Comparison of ENCODE assay signal across 17 mouse cellular contexts in genomic region chr2:139601543-139602194, GRCm38 (mm10).
DNase-seq lines count a peak whose midpoint lies in the region; ATAC-seq lines count a peak whose summit lies in the region.
"Had no signal": no experiment of that assay in that cellular context is flagged by ENCODE, and none has a peak within 500 bp of the region (broad histone marks: within the 10 kb centered on the region; RNA-seq: fewer than 3 reads in every experiment).

No protein-coding gene starts in this region.

- H3K4me2 ChIP-seq in hindbrain, embryonic 12.5 days (replicated peaks) = no peak overlapping the region
- H3K4me2 ChIP-seq in hindbrain, embryonic 11.5 days (replicated peaks; ENCODE audit: low read depth, low read length) = no peak overlapping the region
- H3K4me2 ChIP-seq in midbrain, embryonic 12.5 days (replicated peaks) = no peak overlapping the region
- H3K4me2 ChIP-seq in midbrain, embryonic 15.5 days = no peak overlapping the region
- no peak overlapping the region for H3K4me2 ChIP-seq in hindbrain, embryonic 16.5 days (ENCODE audit: low read length)
- no peak overlapping the region for H3K4me2 ChIP-seq in neural tube, embryonic 15.5 days
- H3K4me2 ChIP-seq: heart, embryonic 13.5 days had no signal

- no peaks in the 10 kb centered on the region for H3K36me3 ChIP-seq in hindbrain, embryonic 12.5 days
- H3K36me3 ChIP-seq in hindbrain, embryonic 11.5 days (ENCODE audit: control insufficient read depth, insufficient read depth, low read length) = no peaks in the 10 kb centered on the region
- no peaks in the 10 kb centered on the region for H3K36me3 ChIP-seq in midbrain, embryonic 12.5 days
- H3K36me3 ChIP-seq in midbrain, embryonic 15.5 days (replicated peaks) = no peaks in the 10 kb centered on the region
- no peaks in the 10 kb centered on the region for H3K36me3 ChIP-seq in hindbrain, embryonic 16.5 days (ENCODE audit: control insufficient read depth, insufficient read depth, low read length)
- H3K36me3 ChIP-seq in neural tube, embryonic 15.5 days = no peaks in the 10 kb centered on the region
- H3K36me3 ChIP-seq: embryonic facial prominence, embryonic 10.5 days; heart, embryonic 13.5 days had no signal

- ATAC-seq in hindbrain, embryonic 12.5 days (ENCODE audit: low FRiP score) = 0 out of 2 replicates have a peak, but pooled peaks have one; percentile 29
- no peak for ATAC-seq in hindbrain, embryonic 11.5 days (ENCODE audit: low FRiP score)
- ATAC-seq in midbrain, embryonic 12.5 days (ENCODE audit: low FRiP score, low read depth) = 0 out of 2 replicates have a peak, but pooled peaks have one; percentile 19
- ATAC-seq in midbrain, embryonic 15.5 days (replicated peaks) = no peak
- ATAC-seq in hindbrain, embryonic 16.5 days = peak; percentile 50; the same call in 1 of the 2 replicates
- ATAC-seq in neural tube, embryonic 15.5 days (ENCODE audit: low FRiP score) = peak; percentile 61; the same call in 1 of the 2 replicates

- H3K9ac ChIP-seq in hindbrain, embryonic 12.5 days = no peak overlapping the region
- H3K9ac ChIP-seq in hindbrain, embryonic 11.5 days (ENCODE audit: low read depth, low read length) = no peak overlapping the region
- no peak overlapping the region for H3K9ac ChIP-seq in midbrain, embryonic 12.5 days (replicated peaks)
- no peak overlapping the region for H3K9ac ChIP-seq in midbrain, embryonic 15.5 days
- no peak overlapping the region for H3K9ac ChIP-seq in hindbrain, embryonic 16.5 days (ENCODE audit: low read depth, low read length)
- H3K9ac ChIP-seq in neural tube, embryonic 15.5 days (replicated peaks) = no peak overlapping the region
- H3K9ac ChIP-seq: heart, embryonic 13.5 days had no signal

- no peak overlapping the region for H3K4me3 ChIP-seq in hindbrain, embryonic 12.5 days
- H3K4me3 ChIP-seq in hindbrain, embryonic 11.5 days (ENCODE audit: low read depth, low read length) = no peak overlapping the region
- H3K4me3 ChIP-seq in midbrain, embryonic 12.5 days = no peak overlapping the region
- H3K4me3 ChIP-seq in midbrain, embryonic 15.5 days = no peak overlapping the region
- no peak overlapping the region for H3K4me3 ChIP-seq in hindbrain, embryonic 16.5 days (ENCODE audit: low read length)
- H3K4me3 ChIP-seq in neural tube, embryonic 15.5 days (replicated peaks) = no peak overlapping the region
- H3K4me3 ChIP-seq: embryonic facial prominence, embryonic 10.5 days; heart, embryonic 13.5 days; left cerebral cortex, adult 2 months; myocyte had no signal

- H3K9me3 ChIP-seq in hindbrain, embryonic 12.5 days (replicated peaks) = no peaks in the 10 kb centered on the region
- no peaks in the 10 kb centered on the region for H3K9me3 ChIP-seq in hindbrain, embryonic 11.5 days (ENCODE audit: control insufficient read depth, low read length)
- H3K9me3 ChIP-seq in midbrain, embryonic 12.5 days = no peaks in the 10 kb centered on the region
- no peaks in the 10 kb centered on the region for H3K9me3 ChIP-seq in midbrain, embryonic 15.5 days
- H3K9me3 ChIP-seq in hindbrain, embryonic 16.5 days (ENCODE audit: control insufficient read depth, low read length) = no peaks in the 10 kb centered on the region
- H3K9me3 ChIP-seq in neural tube, embryonic 15.5 days (replicated peaks) = no peaks in the 10 kb centered on the region
- H3K9me3 ChIP-seq: embryonic facial prominence, embryonic 10.5 days; heart, embryonic 13.5 days had no signal

- H3K4me1 ChIP-seq in hindbrain, embryonic 12.5 days = 0 out of 2 replicates have a peak, but pooled peaks cover 4% of the 10 kb centered on the region
- H3K4me1 ChIP-seq in hindbrain, embryonic 11.5 days (replicated peaks; ENCODE audit: control insufficient read depth, insufficient read depth, low read length) = no peaks in the 10 kb centered on the region
- no peaks in the 10 kb centered on the region for H3K4me1 ChIP-seq in midbrain, embryonic 12.5 days
- no peaks in the 10 kb centered on the region for H3K4me1 ChIP-seq in midbrain, embryonic 15.5 days
- H3K4me1 ChIP-seq in hindbrain, embryonic 16.5 days (ENCODE audit: control insufficient read depth, insufficient read depth, low read depth, low read length) = no peaks in the 10 kb centered on the region
- H3K4me1 ChIP-seq in neural tube, embryonic 15.5 days = no peaks in the 10 kb centered on the region
- H3K4me1 ChIP-seq: embryonic facial prominence, embryonic 10.5 days had no signal

- WGBS in hindbrain, embryonic 12.5 days = 23% methylated on average over 7 of the region's 7 CpGs
- 20% methylated on average over 7 of the region's 7 CpGs for WGBS in hindbrain, embryonic 11.5 days
- WGBS in midbrain, embryonic 12.5 days = 15% methylated on average over 7 of the region's 7 CpGs
- 14% methylated on average over 7 of the region's 7 CpGs for WGBS in midbrain, embryonic 15.5 days
- WGBS in hindbrain, embryonic 16.5 days = 11% methylated on average over 7 of the region's 7 CpGs
- 9% methylated on average over 7 of the region's 7 CpGs for WGBS in neural tube, embryonic 15.5 days

- no peaks in the 10 kb centered on the region for H3K27me3 ChIP-seq in hindbrain, embryonic 12.5 days
- no peaks in the 10 kb centered on the region for H3K27me3 ChIP-seq in hindbrain, embryonic 11.5 days (ENCODE audit: control insufficient read depth, insufficient read depth, low read length)
- H3K27me3 ChIP-seq in midbrain, embryonic 12.5 days = no peaks in the 10 kb centered on the region
- H3K27me3 ChIP-seq in midbrain, embryonic 15.5 days (replicated peaks) = no peaks in the 10 kb centered on the region
- no peaks in the 10 kb centered on the region for H3K27me3 ChIP-seq in hindbrain, embryonic 16.5 days (replicated peaks; ENCODE audit: control insufficient read depth, insufficient read depth, low read length)
- H3K27me3 ChIP-seq in neural tube, embryonic 15.5 days (replicated peaks) = no peaks in the 10 kb centered on the region; the same call in 1 of the 2 replicates
- H3K27me3 ChIP-seq: heart, embryonic 13.5 days had no signal

- no peak overlapping the region for H3K27ac ChIP-seq in hindbrain, embryonic 12.5 days
- H3K27ac ChIP-seq in hindbrain, embryonic 11.5 days (ENCODE audit: low read depth, low read length) = no peak overlapping the region
- no peak overlapping the region for H3K27ac ChIP-seq in midbrain, embryonic 12.5 days (replicated peaks)
- H3K27ac ChIP-seq in midbrain, embryonic 15.5 days = no peak overlapping the region
- H3K27ac ChIP-seq in hindbrain, embryonic 16.5 days (ENCODE audit: low read depth, low read length) = no peak overlapping the region
- no peak overlapping the region for H3K27ac ChIP-seq in neural tube, embryonic 15.5 days (replicated peaks)
- H3K27ac ChIP-seq: embryonic facial prominence, embryonic 10.5 days; heart, embryonic 13.5 days; left cerebral cortex, adult 2 months had no signal

- DNase-seq in hindbrain, embryonic 11.5 days (ENCODE audit: low spot score) = no peak
- DNase-seq in ovary, postnatal 10 days (ENCODE audit: low spot score) = no peak
- DNase-seq in layer of hippocampus, postnatal 25 days (ENCODE audit: extremely low spot score in 1 of 2, low spot score in 1 of 2) = no peak
- DNase-seq: cerebellum, adult 9-10 months; kidney, adult 9 months; left cerebral cortex, postnatal 4 days; lung, adult 18-20 months; thymus, postnatal 25 days had no signal

Comparison
In these comparisons a context has a peak if more than half of its experiments do, and no peak if none do; other contexts are left out.
1. ATAC-seq: peak in hindbrain, embryonic 12.5 days (single experiment), midbrain, embryonic 12.5 days (single experiment), hindbrain, embryonic 16.5 days (single experiment) and neural tube, embryonic 15.5 days (single experiment); none in hindbrain, embryonic 11.5 days (single experiment) and midbrain, embryonic 15.5 days (single experiment).